Mouse (Mus musculus) 416B (cell line): ENCODE data around the gene Vkorc1.

Source experiments
- DNase-seq: peaks from one replicate; pipeline ENCODE4 v3.0.0; 2011; ENCODE audit warnings: low read depth

The Vkorc1 gene

DNA sequence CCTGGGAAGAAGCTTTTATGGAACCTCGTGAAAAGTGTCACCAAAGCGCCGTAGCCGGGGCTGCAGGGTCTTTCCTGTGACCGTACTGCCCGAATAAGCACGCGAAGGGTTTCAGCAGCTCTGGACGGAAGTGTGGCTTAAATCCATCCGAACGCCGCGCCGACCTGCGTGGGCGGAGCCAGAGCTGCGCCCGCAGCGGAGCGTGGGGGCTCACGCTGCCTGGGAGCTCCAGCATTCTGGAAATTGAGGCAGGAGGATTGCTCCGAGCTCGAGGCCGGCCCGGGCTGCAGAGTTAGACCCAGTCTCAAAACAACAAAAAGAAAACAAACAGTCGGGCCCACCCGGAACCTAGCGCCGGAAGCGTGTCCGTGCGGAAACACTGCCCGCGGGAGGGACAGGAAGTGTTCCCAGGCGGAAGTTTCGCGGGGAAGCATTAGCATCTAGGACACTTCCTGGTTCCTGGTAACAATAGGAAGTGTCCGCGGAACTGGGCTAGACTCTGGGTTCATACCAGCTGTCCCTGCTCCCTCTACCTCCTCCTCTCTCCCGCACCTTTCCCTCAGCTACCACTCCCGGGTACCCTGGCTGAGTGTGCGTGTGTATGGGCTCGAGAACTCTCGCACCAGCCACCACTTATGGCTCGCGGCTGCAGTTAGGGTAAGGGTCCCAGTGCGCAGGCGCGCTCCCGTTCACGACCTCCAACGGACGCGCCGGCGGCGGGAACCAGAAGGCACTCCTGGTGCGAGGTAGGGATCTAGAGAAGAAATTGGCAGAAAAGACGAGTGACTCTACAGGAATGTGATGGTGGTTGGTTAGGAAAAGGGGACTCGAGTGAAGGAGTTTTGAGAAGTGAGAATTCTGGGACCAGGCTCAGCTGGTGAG lies 18.7 kb downstream of the Vkorc1 start, which contains the start of gene Zfp668:
Gene Zfp668, minus strand, starts transcription at position 362 of the 882 bp plus-strand sequence.
- DNase-seq = peak; percentile 97

DNA sequence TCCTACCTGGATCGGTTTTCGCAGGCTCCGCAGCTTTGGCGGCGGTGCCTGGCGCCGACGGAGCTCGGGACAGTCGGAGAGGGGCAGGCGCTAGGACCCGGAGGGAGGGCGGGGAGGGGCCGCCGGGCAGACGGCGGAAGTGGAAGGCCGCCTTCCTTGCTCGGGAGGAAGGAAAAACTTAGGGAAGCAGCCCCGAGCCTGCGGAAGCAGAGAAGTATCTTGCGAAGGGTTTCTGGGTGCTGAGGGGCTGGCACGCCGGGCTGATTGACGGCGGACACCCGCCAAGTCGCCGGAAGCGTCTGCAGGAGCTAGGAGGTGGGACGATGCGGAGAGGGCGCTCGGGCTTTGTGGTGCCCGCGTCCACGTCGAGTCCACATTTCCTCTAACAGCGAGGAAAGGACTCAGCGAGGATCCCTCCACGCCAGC lies 19.4 kb downstream of the Vkorc1 start, which contains the start of gene Zfp646:
Gene Zfp646, plus strand, starts transcription at position 181 of the 426 bp plus-strand sequence.
- DNase-seq = peak; percentile 91

DNA sequence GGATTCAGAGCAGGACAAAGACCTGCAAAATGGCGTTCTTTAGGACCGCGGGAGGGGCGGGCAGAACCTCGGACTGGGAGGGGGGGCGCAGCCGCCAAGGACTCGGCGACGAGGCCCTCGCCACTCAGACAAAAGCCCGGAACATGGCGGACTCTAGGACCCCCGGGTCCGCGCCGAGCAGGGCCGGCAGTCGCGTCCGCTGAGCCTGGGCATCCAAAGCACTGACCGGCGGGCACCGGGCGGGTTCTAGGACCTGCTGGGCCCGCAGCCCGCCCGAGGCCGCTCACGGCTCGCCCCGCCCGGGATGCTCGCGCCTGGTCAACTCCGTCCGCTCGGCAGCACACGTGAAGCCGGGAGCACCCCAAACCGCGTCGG lies 19.8 kb downstream of the Vkorc1 start:
- DNase-seq = peak; percentile 92

DNA sequence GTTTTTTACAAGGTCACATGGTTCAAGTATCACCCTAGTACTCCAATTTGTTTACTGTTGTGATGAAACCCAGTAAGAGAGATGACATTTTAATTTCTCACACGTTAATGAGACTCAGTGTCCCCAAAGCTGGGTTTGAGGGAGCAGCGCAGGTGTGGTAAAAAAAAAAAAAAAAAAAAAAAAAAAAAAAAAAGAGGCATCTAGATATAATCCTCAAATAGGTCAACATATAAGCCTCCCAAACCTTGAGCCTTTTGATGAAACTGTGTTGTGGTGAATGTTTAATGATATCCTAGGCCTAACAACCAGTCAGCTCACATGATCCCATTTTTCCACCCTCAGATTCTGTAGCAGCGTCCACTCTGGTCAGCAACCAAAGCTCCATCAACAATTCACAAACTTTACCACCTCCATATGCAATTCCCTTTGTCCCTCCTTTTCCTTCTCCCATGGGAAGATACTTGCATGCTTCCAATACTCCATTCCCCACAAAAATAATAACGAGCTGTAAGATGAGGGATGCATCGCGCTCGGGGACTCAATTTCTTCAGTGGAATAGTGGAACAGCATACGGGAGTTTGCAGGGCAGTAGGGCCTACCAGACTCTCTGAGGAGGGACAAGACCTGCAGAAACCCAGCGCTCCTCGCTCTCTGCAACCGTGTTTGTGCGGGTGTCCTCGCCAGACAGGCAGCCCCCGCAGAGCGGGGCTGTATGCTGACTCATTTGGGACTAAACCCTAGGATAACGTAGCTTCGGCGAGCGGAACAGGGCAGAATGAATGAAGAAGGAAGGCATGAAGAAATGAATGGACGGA lies 20.4 kb downstream of the Vkorc1 start:
- peak; percentile 14 for DNase-seq

DNA sequence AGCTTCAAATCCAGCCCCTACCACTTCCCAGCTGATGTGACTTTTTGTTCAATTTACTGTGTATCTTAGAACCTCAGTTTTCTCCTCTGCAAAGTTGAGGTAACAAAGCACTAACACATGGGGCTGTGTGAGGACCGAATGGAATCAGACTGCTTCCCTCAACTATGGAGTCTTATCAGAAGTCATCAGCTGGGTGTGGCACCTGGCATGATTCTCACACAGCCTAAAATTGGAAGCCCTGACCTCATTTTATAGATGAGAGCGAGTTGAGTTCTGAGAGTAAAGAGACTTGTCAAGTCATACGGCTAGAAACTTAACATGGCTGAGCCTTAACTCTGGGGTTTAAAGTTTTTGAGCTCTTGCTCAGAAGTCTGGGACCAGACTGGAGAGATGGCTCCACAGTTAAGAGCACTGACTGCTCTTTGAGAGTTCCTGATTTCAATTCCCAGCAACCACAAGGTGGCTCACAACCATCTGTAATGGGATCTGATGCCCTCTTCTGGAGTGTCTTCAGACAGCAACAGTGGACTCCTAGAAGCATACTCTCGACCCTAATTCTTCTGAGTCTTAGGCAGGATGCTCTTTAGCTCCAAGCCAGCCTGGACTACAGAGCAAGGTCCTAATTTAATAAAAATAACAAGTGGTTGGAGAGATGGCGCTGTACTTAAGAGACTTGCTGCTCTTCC lies 25.1 kb downstream of the Vkorc1 start:
- peak; percentile 46 for DNase-seq

DNA sequence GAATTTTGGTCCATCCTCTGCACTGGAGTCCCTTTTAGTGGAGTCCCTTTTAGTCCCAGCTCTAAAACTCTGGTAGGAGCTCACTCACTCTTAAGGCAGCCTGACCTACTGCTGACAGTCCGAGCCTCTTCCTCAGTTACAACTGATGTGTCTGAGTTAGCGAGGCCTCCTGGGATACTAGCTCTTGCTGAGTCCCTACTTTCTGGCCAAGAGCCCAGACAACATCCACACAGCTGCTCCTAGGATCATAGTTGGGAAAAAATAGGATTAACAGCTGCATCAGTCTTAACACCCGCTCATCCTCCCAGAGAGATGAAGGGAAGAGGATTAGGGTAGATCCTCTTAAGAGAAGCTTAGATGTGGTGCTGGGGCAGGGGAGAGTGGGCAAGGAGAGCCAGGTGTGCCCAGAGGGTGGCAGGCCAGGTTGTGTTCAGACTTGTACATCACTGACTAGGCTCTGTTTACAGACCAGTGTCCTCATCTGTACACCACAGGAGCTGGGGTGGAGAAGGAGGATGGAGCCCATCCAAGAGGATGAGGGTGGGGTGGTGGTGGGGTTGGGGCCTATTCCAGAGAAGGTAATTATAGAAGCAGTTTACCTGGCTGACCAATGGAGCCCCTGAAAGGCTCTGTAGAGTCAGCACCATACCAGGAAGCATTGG lies 26.1 kb downstream of the Vkorc1 start:
- DNase-seq = no peak

DNA sequence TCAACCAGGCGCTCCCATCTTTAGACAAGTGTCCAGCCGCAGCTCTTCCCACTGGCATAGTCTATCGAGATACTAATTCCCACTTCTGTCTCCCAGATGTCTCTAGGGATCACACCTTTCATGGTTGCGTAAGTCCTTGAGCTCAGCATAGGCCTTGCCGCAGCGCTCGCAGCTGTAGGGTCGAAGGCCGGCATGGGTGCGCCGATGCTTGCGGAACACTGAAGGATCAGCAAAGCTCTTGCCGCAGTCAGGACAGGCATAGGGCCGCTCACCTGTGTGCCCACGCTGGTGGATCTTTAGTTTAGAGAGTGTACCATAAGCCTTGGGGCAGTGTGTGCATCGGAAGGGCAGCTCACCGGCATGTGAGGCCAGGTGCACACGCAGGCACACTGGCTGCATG lies 27.8 kb downstream of the Vkorc1 start:
- no peak for DNase-seq

DNA sequence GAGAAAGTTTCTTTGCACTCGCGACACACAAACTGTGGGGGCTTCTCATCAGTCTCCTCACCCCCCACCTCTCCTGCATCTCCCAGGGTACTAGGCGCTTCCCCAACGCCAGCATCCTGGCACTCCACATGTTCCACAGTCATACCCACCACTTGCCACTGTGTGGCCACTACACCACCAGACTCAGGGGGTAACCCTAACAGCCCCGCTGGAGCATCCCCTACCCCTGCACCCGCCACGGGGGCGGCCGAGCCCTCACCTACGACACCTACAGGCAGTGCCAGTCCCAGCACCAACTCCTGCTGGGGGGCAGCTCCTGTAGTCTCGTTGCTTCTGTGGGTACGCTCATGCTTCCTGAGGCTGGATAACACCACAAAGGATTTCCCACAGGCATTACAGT lies 29.0 kb downstream of the Vkorc1 start:
- no peak for DNase-seq

DNA sequence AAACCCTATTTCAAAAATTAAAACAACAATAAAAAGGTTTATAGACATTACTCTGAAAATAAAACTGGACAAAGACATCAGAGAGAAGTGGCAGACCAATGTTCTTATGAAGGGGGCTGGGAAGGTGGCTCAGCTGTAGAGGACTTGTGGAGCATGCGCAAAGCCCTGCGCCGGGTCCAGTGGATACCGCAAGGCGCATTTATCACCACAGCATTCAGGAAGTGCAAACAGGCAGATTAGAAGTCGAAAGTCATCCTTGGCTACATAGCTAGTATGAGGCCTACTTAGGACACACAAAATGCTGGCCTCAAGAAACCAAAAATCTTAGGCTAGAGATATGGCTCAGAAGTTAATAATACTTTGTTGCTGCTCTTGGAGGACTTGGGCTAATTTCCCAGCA lies 37.2 kb downstream of the Vkorc1 start:
- DNase-seq = peak; percentile 53

DNA sequence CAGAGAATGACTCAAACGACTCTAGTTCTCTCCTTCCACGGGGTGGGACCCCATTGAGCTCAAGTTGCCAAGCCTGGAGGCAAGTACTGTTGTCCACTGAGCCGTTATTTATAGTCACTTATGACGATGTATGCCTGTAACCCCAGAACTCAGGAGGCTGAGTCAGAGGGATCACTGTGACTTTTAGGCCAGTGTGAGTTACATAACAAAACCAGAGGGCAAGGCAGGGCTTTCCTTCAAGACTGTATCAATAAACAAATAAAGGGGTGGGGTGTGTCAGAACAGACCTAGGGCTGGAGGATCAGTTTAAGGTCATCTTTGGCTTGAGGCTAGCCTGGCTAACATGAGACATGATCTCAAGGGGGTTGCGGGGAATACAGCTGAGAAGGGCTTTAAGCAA lies 44.5 kb downstream of the Vkorc1 start:
- peak; percentile 54 for DNase-seq

DNA sequence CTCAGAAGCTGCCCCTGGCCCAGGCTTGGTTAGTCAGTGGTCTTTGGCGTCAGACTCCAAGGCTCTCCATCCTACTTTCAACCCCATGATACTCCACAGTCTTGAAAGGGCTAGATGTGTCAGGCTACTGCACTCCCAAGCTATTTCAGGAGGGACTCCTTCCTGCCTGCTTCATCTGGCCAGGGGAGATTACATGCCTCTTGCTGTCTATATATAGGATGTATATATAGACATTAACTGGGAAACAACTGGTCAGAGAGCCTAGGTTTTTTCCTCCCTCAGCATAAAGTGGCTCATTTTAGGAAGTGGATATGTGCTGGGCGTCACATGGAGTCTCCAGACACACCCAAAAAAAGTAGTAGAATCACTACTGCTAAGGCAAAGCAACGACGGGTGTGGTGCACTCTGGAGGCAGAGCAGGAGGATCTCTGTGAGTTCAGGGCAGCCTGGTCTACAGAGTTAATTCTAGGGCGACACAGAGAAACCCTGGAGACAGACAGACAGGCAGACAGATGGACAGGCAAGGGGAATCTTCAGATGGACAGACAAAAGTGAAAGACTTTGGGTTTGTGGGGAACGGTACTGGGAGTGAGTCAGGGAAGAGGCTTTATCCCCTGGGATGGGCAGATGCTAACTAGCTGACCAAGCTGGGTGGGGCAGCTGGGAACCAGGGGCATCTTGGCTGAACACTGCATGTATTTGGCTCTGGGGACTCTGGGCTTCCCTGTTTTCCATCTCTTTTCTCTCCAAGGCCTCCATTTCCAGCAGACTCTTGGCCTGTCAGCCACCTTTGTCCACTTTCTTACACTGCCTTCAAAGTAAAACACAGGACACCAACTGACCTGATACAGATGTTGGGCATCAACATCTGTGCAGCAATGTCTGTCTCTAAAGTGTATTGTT lies 45.2 kb downstream of the Vkorc1 start:
- no peak for DNase-seq
